Mouse (Mus musculus): ENCODE data around the gene Msl1. TPM values are rescaled to one million over a fixed set of nuclear protein-coding genes. Genes with fewer than 3 reads are reported as not detected.

Msl1 gene
- polyA plus RNA-seq, 1 experiment: 35.6 TPM

- no peak overlapping the region for H3ac ChIP-seq (ENCODE audit: control insufficient read depth, insufficient read length)
- no peaks in the 10 kb centered on the region for H3K27me3 ChIP-seq (ENCODE audit: control insufficient read depth, insufficient read depth, insufficient read length)
- no peak overlapping the region for H3K4me3 ChIP-seq
- H3K36me3 ChIP-seq (ENCODE audit: control insufficient read depth, insufficient read depth): peaks cover 5% of the 10 kb centered on the region
- H3K79me2 ChIP-seq (ENCODE audit: control insufficient read depth, insufficient read depth): no peaks in the 10 kb centered on the region
- no peak overlapping the region for H3K4me2 ChIP-seq (ENCODE audit: low read depth)
- no peak for TF ChIP-seq REST (IDR thresholded peaks at IDR 0.05; ENCODE audit: insufficient read depth, insufficient read length)
- TF ChIP-seq MYOD1 (IDR thresholded peaks at IDR 0.05; ENCODE audit: control insufficient read depth in 1 of 3, insufficient read length in 2 of 3, low read depth in 2 of 3): no peak
- no peak for TF ChIP-seq MYOG (IDR thresholded peaks at IDR 0.05; ENCODE audit: control insufficient read depth in 1 of 3, insufficient read depth in 1 of 3, insufficient read length in 2 of 3, low read depth in 2 of 3)
- no peak for TF ChIP-seq SRF (IDR thresholded peaks at IDR 0.05; ENCODE audit: control insufficient read depth, insufficient read length, low read depth)
- TF ChIP-seq MAX (IDR thresholded peaks at IDR 0.05; ENCODE audit: low read depth): no peak
- TF ChIP-seq TCF12 (IDR thresholded peaks at IDR 0.05; ENCODE audit: insufficient read depth, poor library complexity, severe bottlenecking): no peak
- TF ChIP-seq USF1 (IDR thresholded peaks at IDR 0.05; ENCODE audit: low read depth): no peak
- TF ChIP-seq CEBPB (IDR thresholded peaks at IDR 0.05; ENCODE audit: insufficient read depth, poor library complexity, severe bottlenecking): no peak
- no peak for TF ChIP-seq TCF3 (IDR thresholded peaks at IDR 0.05; ENCODE audit: insufficient read length, low read depth)
- no peak for TF ChIP-seq POLR2AphosphoS2 (IDR thresholded peaks at IDR 0.05; ENCODE audit: insufficient read length, low read depth)
- TF ChIP-seq POLR2A (IDR thresholded peaks at IDR 0.05; ENCODE audit: insufficient read length, low read depth): no peak
- no peak for TF ChIP-seq E2F4 (IDR thresholded peaks at IDR 0.05; ENCODE audit: insufficient read depth)
Measured at GRCm38 (mm10) chr11:98763502-98763861, 31.8 kb upstream of the Msl1 start.

GRCm38 (mm10) chr11:98764091-98764490 is 31.2 kb upstream of the Msl1 start:
- H3K4me3 ChIP-seq: no peak overlapping the region
- H3K36me3 ChIP-seq (ENCODE audit: control insufficient read depth, insufficient read depth): peaks cover 11% of the 10 kb centered on the region
- H3ac ChIP-seq (ENCODE audit: control insufficient read depth, insufficient read length): no peak overlapping the region
- H3K79me2 ChIP-seq (ENCODE audit: control insufficient read depth, insufficient read depth): no peaks in the 10 kb centered on the region
- H3K4me2 ChIP-seq (ENCODE audit: low read depth): no peak overlapping the region
- TF ChIP-seq REST (IDR thresholded peaks at IDR 0.05; ENCODE audit: insufficient read depth, insufficient read length): no peak
- TF ChIP-seq MYOG (IDR thresholded peaks at IDR 0.05; ENCODE audit: control insufficient read depth in 1 of 3, insufficient read depth in 1 of 3, insufficient read length in 2 of 3, low read depth in 2 of 3): no peak
- TF ChIP-seq SRF (IDR thresholded peaks at IDR 0.05; ENCODE audit: control insufficient read depth, insufficient read length, low read depth): no peak
- H3K27me3 ChIP-seq (ENCODE audit: control insufficient read depth, insufficient read depth, insufficient read length): no peaks in the 10 kb centered on the region

- Histone ChIP-seq H3ac (ENCODE audit: control insufficient read depth, insufficient read length) (no peak overlapping the region), H3K4me2 (ENCODE audit: low read depth) (no peak overlapping the region), H3K36me3 (ENCODE audit: control insufficient read depth, insufficient read depth) (peaks cover 15% of the 10 kb centered on the region), H3K4me3 (no peak overlapping the region), H3K79me2 (ENCODE audit: control insufficient read depth, insufficient read depth) (no peaks in the 10 kb centered on the region), H3K27me3 (ENCODE audit: control insufficient read depth, insufficient read depth, insufficient read length) (no peaks in the 10 kb centered on the region)
- TF ChIP-seq MYOD1 (IDR thresholded peaks at IDR 0.05; ENCODE audit: control insufficient read depth in 1 of 3, insufficient read length in 2 of 3, low read depth in 2 of 3) (no peak), MYOG (IDR thresholded peaks at IDR 0.05; ENCODE audit: control insufficient read depth in 1 of 3, insufficient read depth in 1 of 3, insufficient read length in 2 of 3, low read depth in 2 of 3) (no peak), TCF3 (IDR thresholded peaks at IDR 0.05; ENCODE audit: insufficient read length, low read depth) (no peak), SRF (IDR thresholded peaks at IDR 0.05; ENCODE audit: control insufficient read depth, insufficient read length, low read depth) (no peak), CEBPB (IDR thresholded peaks at IDR 0.05; ENCODE audit: insufficient read depth, poor library complexity, severe bottlenecking) (no peak), E2F4 (IDR thresholded peaks at IDR 0.05; ENCODE audit: insufficient read depth) (no peak), TCF12 (IDR thresholded peaks at IDR 0.05; ENCODE audit: insufficient read depth, poor library complexity, severe bottlenecking) (no peak), REST (IDR thresholded peaks at IDR 0.05; ENCODE audit: insufficient read depth, insufficient read length) (no peak), POLR2AphosphoS2 (IDR thresholded peaks at IDR 0.05; ENCODE audit: insufficient read length, low read depth) (no peak), MAX (IDR thresholded peaks at IDR 0.05; ENCODE audit: low read depth) (no peak), POLR2A (IDR thresholded peaks at IDR 0.05; ENCODE audit: insufficient read length, low read depth) (no peak)
Measured at GRCm38 (mm10) chr11:98764746-98765145, 30.6 kb upstream of the Msl1 start.

- Histone ChIP-seq H3K27me3 (ENCODE audit: control insufficient read depth, insufficient read depth, insufficient read length) (no peaks in the 10 kb centered on the region), H3ac (ENCODE audit: control insufficient read depth, insufficient read length) (no peak overlapping the region), H3K4me3 (no peak overlapping the region), H3K4me2 (ENCODE audit: low read depth) (no peak overlapping the region), H3K36me3 (ENCODE audit: control insufficient read depth, insufficient read depth) (peaks cover 24% of the 10 kb centered on the region), H3K79me2 (ENCODE audit: control insufficient read depth, insufficient read depth) (no peaks in the 10 kb centered on the region)
- TF ChIP-seq USF1 (IDR thresholded peaks at IDR 0.05; ENCODE audit: low read depth) (no peak), POLR2AphosphoS2 (IDR thresholded peaks at IDR 0.05; ENCODE audit: insufficient read length, low read depth) (no peak), POLR2A (IDR thresholded peaks at IDR 0.05; ENCODE audit: insufficient read length, low read depth) (no peak)
Measured at GRCm38 (mm10) chr11:98765421-98766309, 29.7 kb upstream of the Msl1 start.

GRCm38 (mm10) chr11:98766346-98766745 is 29.0 kb upstream of the Msl1 start:
- no peaks in the 10 kb centered on the region for H3K27me3 ChIP-seq (ENCODE audit: control insufficient read depth, insufficient read depth, insufficient read length)
- peaks cover 3% of the 10 kb centered on the region for H3K79me2 ChIP-seq (ENCODE audit: control insufficient read depth, insufficient read depth)
- H3K4me2 ChIP-seq (ENCODE audit: low read depth): no peak overlapping the region
- H3K4me3 ChIP-seq: no peak overlapping the region
- no peak overlapping the region for H3ac ChIP-seq (ENCODE audit: control insufficient read depth, insufficient read length)
- TF ChIP-seq REST (IDR thresholded peaks at IDR 0.05; ENCODE audit: insufficient read depth, insufficient read length): no peak
- peak; percentile 72 for TF ChIP-seq POLR2AphosphoS2 (IDR thresholded peaks at IDR 0.05; ENCODE audit: insufficient read length, low read depth)
- peaks cover 31% of the 10 kb centered on the region for H3K36me3 ChIP-seq (ENCODE audit: control insufficient read depth, insufficient read depth)
